Mouse (Mus musculus) R1 (cell line): ENCODE measurements around the gene Hp.

Source experiments
- DNase-seq: peaks from one replicate; pipeline ENCODE4 v3.0.0-alpha.2; 2018; ENCODE audit warnings: low read depth, low spot score

Hp gene

DNA sequence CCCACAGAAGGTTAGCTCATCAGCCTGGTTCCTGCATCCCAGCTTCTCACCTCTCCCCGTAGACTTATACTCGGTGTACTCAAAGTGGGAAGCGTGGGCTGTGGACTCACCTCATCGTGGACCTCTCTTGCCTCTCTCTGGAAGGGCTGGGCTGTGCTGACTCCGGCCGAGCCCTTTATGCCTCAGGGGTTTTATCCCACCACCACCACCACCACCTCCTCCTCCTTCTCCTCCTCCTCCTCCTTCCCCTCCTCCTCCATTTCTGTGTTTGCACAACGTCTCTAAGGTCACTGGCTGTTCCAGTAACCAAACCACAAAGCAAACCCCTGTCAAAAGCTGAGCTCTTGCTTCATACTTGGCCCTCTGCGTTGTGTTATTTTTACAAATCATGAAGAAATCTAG, at the start of gene Hp:
TSS of gene Hp (minus strand) at position 273 of the 402 bp plus-strand sequence.
- no peak for DNase-seq

DNA sequence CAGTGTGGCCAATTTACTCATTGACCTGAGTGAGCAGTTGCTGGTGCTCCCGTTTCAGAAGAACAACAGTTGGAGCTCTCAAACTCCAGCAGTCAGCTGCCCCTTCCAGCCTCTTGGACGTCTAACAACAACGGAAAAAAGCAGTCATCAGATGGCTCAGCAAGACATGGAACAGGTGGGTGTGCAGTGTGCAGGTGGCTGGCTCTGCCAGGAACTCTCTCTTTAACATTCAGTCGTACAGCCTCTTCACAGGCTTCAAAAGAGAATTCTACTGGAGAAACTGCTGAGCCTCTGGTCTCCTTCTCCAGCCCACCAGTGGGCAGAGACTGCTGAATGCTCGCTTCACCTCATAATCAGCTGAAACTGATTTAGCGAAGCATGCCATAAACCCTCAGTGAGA, 49.7 kb upstream of the Hp start:
- no peak for DNase-seq

DNA sequence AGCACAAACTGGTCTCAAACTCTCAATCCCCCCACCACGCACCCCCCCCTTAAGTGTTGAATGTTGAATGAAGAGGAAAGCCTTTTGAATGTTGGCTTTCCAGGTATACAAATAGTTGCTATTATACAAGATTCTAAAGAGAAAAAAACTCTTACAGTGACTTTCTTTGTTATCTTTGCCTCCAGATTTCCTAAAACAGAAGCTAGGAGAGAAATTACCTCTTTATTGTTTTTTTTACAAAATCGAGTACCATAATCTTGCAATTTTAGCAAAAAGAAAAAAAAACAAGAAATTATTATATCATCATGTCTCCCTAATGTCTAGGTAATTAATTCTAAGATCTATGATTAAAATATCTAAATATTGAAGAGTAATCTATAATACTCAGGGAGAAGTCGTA, 36.6 kb upstream of the Hp start:
- no peak for DNase-seq

DNA sequence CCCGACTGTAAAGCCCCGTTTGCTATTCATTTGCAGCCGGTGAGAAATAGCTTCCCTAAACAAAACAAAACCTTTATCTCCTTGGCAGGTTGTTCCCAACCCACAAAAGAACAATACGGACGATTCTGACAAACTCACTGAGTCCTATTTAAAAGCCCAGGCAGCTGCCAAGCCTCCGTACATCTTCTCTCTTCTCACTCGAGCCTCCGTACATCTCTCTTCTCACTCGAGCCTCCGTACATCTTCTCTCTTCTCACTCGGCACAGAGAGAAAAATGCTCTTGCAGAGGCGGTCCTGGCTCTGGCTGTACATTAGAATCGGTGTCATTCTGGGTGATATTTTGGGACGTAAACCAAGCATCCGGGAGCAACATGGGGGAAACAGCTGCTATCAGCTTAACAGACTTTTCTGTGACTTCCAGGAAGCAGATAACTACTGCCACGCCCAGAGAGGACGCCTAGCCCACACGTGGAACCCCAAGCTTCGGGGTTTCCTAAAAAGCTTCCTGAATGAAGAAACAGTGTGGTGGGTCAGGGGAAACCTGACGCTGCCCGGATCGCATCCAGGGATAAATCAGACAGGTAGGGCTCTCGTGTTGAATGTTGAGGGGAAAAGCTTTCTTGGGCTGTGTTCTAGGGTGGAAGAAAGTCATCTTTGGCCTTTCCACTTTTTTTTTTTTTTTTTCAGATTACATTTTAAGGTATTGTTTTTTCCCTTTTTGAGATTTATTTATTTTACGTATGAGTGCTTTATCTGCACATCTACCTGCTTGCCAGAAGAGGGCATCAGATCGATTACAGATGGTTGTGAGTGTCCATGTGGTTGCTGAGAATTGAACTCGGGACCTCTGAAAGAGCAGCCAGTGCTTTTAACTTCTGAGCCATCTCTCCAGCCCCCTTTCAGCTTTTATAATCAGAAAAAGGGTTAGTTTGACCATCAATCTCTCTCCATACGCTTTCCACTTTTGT, 35.6 kb upstream of the Hp start, which contains the start of gene Pkd1l3:
TSS of gene Pkd1l3 (plus strand) at position 275 of the 968 bp plus-strand sequence.
- peak; percentile 28 for DNase-seq

DNA sequence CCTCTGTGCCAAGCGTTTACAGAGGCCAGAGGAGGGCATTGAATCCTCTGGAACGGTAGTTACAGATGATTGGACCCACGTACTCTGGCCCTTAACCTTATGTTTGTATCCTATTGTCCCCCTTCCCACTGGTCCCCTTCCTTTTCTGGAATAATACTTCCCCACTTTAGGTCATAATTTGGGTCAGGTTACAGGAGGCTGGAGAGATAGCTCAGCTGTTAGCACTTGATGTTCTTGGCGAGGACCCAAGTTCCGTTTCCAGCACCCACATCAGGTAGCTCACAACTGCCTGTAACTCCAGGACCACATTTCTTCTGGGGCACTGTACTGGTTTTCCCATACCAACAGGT, 30.2 kb upstream of the Hp start:
- no peak for DNase-seq

DNA sequence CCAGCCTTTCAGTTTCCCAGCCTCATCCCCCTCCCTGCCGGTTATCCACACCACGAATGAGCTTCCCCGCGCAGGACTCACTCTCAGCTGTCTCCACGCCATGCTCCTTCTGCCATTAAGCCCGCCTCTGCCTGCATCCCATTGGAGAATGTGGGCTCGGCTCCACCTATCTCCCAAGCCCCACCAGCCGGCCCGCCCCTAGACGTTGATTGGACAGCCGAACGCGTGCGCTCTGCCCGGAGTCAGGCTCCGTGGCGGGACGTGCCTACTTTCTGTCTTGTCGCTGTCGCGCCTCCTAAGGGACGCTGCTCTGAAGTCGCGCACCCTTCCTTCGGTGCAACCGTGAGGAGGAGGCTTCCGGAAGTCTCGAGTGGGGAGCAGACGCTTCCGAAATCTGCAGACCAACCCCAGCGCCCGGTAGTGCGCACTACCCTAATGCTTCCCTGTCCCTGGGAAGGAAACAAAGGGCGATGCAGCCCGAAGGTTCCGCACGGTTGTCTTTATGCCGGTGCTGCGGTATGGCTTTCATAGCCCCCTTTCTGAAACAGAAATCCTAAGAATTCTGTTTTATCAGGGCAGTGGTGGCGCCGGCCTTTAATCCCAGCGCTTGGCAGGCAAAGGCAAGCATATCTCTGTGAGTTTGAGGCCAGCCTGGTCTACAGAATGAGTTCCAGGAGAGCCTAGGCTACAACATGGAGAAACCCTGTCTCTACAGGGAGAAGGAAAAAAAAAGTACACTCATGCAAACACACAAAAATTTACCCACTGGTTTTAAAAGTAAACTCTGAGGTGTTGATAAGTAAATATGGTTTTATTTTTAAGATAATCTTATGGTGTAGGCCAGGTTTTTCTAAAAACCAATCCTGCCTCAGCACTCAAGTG, 29.5 kb upstream of the Hp start, which contains the start of gene Dhodh:
TSS of gene Dhodh (minus strand) at position 403 of the 882 bp plus-strand sequence.
- DNase-seq, result peak; percentile 97

DNA sequence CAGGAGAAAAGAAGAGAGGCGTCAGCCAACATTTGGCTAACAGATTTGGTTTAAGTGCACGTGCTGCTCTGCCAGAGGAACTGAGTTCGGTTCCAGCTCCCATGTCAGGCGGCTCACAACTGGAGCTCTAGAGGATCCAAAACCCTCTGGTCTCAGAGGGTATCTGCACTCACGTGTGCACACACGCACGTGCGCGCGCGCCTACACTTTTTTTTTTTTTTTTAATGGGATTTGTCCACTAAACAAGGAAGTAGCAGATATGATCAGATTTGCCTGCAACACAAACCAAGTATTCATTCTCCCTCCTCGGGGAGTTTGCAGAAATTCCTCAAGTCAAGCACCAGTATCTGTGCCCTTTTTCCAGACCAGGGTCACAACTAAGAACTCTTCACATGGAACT, 28.7 kb upstream of the Hp start:
- peak; percentile 43 for DNase-seq

DNA sequence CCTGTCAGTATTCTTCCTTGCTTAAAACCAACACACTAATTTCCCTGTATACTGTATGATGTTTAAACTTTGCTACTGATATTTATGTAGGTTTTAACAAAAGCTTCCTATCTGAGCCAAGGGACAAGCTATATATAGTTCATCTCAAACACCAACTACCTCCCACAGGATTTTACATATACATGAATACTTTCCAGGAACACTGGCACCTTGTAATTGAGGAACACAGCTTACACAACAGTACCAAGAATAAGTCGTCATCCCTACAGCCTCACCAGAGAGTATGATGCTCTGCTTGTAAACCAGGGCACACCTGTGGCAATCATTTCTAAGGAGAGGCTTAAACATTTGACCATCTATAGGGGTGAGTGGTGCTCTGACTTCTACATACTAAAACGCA, 27.8 kb upstream of the Hp start:
- DNase-seq, result no peak

DNA sequence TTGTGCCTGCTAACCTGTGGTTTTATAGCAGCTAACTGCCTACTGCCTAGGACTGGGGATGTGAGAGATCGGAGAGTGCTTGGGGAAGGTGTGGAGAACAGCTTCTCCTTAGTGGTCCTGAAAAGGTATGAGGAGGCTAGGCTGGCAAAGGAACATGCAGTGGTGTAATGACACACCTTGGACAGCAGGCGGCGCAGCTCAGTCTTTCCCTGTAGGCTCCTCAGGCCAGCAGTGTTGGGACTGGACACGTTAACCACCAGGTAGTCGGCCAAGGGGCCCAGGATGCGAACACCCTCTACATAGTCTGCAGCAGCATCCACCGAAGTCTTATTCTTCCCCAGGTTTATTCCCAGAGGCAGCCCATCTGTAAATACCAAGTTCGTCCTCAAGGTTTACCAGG, 16.9 kb upstream of the Hp start:
- DNase-seq, result peak; percentile 69

DNA sequence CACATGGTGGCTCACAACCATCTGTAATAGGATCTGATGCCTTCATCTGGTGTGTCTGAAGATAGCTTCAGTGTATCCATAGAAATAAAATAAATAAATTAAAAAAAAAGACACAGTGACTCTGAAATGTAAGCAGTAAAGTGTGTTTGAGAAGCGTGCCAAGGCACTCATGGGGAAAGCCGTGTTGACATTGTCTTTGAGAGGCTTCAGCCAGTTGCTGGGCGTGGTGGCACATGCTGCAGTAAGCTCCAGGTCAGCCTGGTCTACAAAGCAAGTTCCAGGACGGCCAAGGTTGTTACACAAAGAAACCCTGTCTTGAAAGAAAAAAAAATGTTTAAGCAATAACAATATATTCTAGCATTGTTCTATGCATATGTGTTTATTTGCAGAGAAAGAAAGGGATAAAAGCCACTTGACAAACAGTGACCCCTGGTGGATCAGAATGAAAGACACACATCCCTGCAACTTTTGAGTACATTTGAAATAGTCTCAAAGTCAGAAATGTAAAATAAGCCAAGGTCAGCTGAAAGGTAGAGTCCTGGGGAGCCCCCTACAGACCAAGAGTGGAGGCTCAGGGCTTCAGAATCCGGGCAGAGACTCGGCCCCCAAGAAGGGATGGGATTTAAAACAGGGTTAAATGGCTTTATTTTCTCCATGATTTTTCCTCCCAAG, 14.3 kb upstream of the Hp start:
- peak; percentile 78 for DNase-seq

DNA sequence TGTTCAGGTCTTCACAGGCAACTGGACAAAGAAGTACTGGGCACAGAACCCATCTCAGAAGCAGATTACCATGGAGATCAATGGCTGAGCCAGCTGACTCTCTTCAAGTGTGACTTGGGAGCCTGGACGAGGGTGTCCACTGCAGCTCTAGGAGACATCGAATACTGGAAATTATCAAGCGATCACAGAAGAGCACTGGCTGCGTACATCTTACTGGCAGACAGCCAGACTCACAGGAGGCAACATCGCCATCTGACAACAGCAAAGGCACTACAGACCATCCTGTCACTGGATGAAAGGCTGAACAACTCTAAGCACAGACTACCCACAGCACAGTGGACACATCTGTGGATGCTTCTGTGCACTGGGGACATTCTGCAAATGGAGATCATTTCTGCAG, 13.2 kb upstream of the Hp start:
- DNase-seq, result no peak

DNA sequence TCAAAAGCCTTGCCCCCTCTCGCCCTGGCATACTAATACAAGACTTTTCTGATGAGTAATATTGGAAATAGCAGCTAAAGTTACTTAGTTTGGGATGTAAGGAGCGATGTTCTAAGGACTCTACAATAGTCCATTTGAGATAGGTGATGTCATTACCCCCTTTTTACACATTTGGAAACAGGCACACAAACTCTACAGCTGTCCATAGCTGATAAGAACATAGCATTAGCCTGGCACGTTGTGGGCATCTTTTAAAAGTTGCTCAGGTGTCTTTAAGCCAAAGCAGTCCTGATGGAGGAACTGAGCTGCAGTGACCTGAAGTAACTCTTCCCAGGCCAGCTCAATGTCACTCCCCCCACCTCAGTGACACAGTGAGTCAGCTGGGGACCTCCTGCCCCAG, 12.4 kb upstream of the Hp start:
- no peak for DNase-seq

DNA sequence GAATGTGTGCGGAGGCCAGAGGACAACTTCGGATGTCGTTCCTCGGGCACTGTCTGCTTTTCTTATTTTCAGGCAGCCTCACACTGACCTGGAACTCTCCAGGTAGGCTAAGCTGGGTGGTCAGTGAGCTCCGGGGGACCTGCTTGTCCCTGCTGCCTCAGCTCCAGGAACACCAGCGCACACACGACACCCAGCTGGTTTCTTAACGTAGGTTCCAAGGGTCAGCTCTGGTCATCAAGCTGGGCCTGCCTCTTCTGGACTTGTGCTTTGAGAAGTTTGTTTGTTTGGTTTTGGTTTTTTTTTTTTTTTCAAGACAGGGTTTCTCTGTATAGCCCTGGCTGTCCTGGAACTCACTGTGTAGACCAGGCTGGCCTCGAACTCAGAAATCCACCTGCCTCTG, 11.9 kb upstream of the Hp start:
- no peak for DNase-seq

DNA sequence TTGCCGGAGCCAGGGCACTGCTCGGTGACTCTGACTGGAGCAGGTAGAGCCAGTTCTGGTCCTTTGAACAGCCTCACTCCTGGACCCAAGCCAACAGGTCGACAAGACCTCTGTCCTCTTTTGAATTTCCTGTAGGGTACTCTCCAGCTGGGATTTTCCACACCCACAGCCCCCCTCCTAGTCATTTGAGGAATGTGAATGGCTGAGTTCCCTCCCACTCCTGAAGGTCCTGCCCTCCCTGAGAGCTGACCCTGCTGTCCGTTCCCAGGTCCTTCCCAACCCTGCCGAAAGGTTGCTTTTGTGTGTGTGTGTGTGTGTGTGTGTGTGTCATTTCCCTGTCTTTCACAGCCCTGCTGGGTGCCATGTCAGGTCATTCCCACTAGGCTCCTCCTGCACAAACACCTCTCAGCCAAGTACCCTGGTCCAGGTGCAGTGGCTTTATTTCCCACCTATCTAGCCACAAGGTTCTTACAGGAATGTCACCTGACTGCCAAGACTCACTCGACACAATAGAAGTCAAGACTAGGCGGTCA, 8.1 kb upstream of the Hp start:
- peak; percentile 34 for DNase-seq

DNA sequence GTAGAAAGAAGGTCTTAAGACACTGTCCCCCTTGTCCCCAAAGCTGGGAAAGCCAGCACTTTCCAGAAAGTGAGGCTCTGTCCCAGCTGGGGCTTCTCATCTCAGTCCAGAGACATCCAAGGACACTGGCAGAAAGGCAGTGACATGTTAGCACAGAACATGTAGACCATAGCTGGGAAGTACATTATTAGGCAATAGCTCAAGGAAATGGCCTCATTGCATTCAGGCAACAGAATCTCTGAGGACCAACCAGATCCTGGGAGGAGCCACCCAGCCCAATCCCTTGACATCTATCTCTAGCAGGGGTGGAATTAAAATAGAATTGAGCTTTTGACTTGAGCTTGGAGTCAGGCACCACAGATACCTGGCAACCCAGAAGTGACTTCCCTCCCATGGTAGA, 6.7 kb upstream of the Hp start:
- no peak for DNase-seq

DNA sequence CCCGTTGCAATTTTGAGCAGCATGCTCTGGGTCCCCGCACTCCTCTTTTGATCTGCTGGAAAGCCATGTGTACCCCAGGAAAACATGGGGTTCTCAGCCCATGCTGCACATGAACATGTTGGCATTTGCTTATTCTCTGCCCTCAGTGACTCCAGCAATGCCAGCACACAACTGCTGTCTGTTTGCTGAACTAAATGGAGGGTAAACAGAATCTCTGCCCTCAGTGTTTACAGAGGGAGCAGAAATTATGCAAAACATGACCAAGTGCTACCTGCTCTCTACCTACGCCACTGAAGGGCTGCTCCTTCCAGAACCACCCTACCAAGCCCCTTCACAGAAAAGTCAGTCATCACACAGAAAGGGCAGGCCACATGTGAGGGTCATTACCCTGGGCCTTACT, 5.9 kb upstream of the Hp start:
- no peak for DNase-seq

DNA sequence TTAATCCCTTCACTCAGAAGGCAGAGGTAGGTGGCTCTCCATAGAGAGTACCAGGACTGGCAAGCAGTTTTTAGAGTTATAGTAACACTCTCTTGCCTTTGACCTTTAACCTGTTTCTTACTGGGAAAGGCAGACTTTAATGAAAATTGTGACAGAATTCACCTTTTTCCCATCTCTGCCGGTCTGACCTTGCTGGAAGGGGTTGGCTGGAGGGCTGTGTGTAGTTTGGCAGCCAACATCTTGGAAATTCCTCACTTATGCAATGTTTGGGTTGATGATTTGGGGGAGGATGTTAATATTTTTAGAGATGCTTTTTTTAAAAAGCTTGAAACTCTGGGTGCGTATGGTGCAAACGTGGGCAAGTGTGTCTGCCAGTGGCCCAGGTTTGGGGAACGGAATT, 5.3 kb upstream of the Hp start:
- DNase-seq, result no peak

DNA sequence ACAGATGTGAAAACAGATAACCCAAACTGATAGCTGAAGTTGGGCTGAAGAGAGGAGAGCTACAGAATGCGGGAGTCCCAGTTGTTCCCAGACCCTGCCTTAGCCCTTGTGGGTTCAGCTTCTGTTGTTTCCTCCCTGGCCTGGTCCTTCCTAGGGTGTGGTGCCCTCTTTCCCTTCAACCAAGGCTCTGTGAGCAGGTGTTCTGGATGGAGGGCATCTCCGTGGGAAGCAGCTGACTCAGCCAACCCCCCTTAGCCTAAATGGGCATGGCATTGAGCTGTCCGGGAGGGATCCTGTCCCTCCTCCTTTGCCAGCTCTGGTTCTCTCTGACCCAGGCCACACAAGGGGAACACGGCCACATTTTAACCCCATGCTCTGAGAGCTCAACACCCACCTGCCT, 2.7 kb downstream of the Hp start:
- no peak for DNase-seq

DNA sequence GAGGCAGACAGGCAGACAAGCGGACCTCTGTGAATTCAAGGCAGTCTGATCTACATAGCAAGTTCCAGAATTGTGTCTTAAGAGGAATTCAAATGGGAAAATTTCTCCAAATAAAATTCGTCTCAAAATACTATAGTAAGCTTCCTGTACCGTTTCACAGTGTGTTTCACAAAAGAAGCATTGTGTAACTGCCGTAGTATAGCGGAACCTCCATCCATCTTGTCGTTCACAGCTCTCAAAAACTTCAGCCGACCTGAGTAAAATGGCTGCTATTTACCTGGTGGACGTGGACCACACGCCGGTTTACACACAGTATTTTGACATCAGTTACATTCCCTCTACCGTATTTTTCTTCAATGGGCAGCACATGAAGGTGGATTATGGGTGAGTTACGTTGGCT, 7.8 kb downstream of the Hp start:
- DNase-seq, result no peak

DNA sequence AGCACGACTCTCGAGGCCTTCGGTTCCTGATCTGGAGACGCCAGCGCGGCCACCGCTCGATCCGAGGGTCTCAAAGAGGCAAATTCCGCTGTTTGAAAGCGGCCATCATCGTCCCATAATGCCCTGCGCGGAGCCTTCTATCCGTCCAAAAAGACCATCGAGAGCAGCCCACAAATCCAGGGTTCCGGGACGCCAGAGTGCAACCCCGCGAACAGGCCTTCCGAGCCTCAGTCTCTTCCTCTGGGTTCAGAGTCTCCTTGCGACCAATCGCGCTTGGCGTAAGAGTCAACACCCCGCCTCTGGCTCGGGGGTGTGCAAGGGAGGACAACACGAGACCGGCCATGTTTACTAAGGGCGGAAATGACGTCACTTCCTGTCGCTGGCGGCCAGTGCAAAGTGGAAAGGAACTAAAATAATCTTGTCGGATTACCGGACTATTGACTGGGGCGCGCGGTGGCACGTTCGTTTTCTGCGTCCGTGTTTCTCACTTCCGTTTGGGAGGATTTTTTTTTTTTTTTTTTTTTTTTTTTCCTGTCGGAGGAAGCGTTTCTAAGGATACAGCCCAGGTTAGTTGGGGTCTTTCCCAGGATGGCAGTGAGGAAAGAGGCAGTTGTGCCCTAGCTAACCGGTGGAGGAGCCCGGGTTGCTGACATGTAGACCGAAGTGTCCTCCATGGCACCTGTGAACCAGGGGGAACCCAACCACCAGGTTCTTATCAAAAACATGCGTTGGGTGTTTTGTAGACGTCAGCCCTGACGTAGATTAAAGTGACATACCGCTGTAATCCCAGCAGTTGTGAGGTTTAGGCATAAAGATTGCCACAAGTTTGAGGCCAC, 13.3 kb downstream of the Hp start, which contains the start of the genes Dhx38 and Txnl4b:
TSS of gene Dhx38 (minus strand) at position 364 of the 836 bp plus-strand sequence.
TSS of gene Txnl4b (plus strand) at position 395 of the 836 bp plus-strand sequence.
- peak; percentile 100 for DNase-seq

DNA sequence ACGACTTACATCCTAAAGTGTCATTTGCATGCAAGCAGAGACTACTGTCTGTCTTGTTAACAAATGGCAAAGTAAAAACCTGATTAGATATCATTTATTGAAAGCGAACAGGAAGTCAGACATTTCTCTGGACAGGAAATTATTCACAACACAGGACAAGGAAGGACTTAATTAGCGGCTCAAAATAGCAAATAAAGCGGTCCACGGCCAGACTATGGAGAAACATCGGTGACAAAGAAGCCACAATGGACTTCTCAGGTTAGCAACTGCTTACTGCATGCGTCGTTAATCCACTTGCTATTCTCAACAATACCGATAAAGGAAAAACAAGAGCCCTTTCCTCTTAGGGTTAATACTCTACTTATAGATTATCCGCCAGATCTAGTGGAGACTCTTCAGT, 14.2 kb downstream of the Hp start:
- DNase-seq, result no peak
